Mouse (Mus musculus): Measurements from ENCODE around the gene Rac1.

DNA sequence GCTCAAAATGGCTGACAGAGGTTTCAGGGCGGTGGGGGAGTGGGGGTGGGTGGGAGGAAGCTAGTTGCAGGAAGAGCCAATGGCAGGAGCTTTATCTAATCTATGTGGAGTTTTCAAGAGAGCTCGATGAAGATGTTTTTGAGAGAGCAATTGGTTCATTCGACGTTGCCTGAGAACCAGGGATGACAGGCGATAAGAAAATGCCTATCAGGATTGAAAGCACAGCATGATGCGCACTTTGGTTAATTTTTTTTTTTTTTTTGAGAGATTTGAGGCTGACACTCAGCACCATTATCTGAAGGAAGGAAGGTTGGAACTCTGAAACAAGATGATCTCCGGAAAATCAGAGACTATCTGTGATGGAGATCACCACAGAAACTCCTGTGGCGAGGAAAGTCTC is 11.3 kb upstream of the Rac1 start:
- TF ChIP-seq POLR2A (IDR thresholded peaks at IDR 0.05; ENCODE audit: control insufficient read depth, low read depth, low read length) = no peak
- TF ChIP-seq CTCF (IDR thresholded peaks at IDR 0.05; ENCODE audit: control insufficient read depth, insufficient read depth, insufficient replicate concordance, low read depth, low read length) = no peak
